Mouse (Mus musculus): ENCODE data around the gene Sumf1. TPM values are rescaled to one million over a fixed set of nuclear protein-coding genes. Genes with fewer than 3 reads are reported as not detected.

Sumf1 gene
- polyA plus RNA-seq, 1 experiment from 2014 or later = 16.9 TPM

DNA sequence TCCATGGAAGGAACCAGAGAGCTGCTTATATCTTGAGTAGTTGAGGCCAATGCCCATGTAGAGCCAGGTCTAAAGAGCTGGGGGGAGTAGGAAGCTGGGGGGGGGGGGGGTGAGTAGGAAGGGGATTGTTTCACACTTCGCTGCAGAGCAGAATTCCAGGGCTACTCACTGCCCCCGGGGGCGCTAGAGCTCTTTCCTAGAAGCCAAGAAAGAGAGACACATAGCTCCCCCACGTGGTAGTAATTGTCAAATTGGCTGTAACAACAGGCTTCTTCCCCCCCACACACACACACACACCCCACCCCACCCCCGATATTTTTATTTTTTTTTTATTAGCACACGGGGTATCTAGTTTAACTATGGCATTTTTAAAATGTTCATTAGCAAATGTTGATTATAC, 119.8 kb downstream of the Sumf1 start:
- no peak for ATAC-seq (ENCODE audit: low FRiP score)
- Histone ChIP-seq H3K9ac (peak overlapping the region; percentile 61; the same call in 1 of the 2 replicates), H3K27me3 (no peaks in the 10 kb centered on the region), H3K4me1 (no peaks in the 10 kb centered on the region), H3K36me3 (no peaks in the 10 kb centered on the region), H3K4me3 (peak overlapping the region; percentile 55), H3K4me2 (replicated peaks) (peak overlapping the region; percentile 58), H3K27ac (peak overlapping the region; percentile 91), H3K9me3 (replicated peaks) (no peaks in the 10 kb centered on the region)
- WGBS = 5% methylated on average over 6 of the region's 6 CpGs

- Histone ChIP-seq H3K9me3 (replicated peaks) (no peaks in the 10 kb centered on the region), H3K36me3 (no peaks in the 10 kb centered on the region), H3K4me1 (no peaks in the 10 kb centered on the region), H3K4me3 (peak within 1 kb of the TSS; percentile 55), H3K27me3 (no peaks in the 10 kb centered on the region), H3K4me2 (replicated peaks) (peak within 1 kb of the TSS; percentile 58), H3K9ac (peak within 1 kb of the TSS; percentile 61; the same call in 1 of the 2 replicates), H3K27ac (peak within 1 kb of the TSS; percentile 91)
- under 1% methylated on average over 24 of the region's 24 CpGs for WGBS
- ATAC-seq (ENCODE audit: low FRiP score) = peak; percentile 99
Observed at GRCm38 (mm10) chr6:108064918-108065526, 120.4 kb downstream of the Sumf1 start, which contains the start of gene Setmar. TSS of gene Setmar (plus strand) at chr6:108065045.

DNA sequence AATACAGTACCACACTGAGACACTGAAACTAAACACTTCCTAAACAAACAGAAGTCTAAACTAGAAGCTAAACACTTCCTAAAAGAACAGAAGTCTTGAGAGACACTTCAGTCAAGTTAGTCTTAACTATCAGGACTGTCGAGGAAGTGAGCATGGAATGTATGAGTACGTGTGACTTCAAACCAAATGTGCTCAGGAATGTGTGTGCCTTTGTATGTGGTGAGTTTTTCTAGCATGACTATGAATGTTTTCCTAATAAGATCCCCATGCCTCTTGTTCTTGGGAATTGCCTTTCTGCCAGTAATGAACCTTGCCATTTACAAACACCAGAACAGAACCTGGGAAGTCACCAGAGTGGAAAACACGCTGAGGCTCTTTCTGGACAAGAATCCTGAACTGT, 124.3 kb downstream of the Sumf1 start:
- ATAC-seq (ENCODE audit: low FRiP score) = no peak
- no peaks in the 10 kb centered on the region for H3K36me3 ChIP-seq
- no peaks in the 10 kb centered on the region for H3K27me3 ChIP-seq
- no peak overlapping the region for H3K4me2 ChIP-seq (replicated peaks)
- no peaks in the 10 kb centered on the region for H3K4me1 ChIP-seq
- no peak overlapping the region for H3K9ac ChIP-seq
- H3K9me3 ChIP-seq (replicated peaks) = no peaks in the 10 kb centered on the region
- no peak overlapping the region for H3K4me3 ChIP-seq
- WGBS = 83% methylated on average over 3 of the region's 3 CpGs
- H3K27ac ChIP-seq = no peak overlapping the region

DNA sequence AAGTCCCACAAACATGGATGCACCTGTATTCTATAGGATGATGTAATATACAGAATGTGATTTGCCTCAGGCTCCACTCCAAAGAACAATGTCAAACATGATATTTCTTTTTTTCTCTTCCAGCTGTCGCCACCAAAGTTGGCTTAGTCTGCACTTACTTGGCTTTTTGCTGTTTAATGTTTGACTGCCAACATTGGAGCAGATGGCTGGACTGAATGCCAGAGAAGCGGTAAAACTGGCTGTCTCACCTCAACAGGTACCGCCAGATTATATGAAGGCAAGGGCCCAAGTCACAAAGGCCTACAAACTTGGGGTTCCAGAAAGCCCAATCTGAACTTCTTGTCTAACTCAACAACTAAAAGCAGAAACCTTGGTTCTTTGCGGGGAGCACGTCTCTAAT, 127.3 kb downstream of the Sumf1 start:
- Histone ChIP-seq H3K27ac (no peak overlapping the region), H3K9ac (no peak overlapping the region), H3K36me3 (no peaks in the 10 kb centered on the region), H3K4me1 (no peaks in the 10 kb centered on the region), H3K4me3 (no peak overlapping the region), H3K27me3 (no peaks in the 10 kb centered on the region), H3K4me2 (replicated peaks) (no peak overlapping the region), H3K9me3 (replicated peaks) (no peaks in the 10 kb centered on the region)
- WGBS = 93% methylated on average over 5 of the region's 5 CpGs
- no peak for ATAC-seq (ENCODE audit: low FRiP score)

DNA sequence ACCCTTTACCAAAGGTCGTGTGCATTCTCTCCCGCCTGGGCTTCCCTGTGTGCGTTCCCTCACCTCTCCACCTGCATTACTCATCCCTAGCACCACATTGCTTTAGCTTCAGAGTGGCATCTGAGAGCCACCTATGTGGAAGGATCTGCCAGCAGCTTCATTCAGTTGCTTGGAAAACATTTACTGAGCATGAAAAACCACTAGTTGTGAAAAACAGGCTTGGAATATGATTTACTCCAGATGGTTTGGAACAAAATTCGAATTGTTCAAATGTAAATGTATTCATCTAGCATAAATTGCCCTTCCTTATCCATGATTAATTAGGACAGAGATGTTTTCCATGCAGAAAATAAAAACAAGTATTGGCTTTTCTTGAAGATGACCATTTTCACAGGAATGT, 128.0 kb downstream of the Sumf1 start:
- H3K4me3 ChIP-seq = no peak overlapping the region
- H3K4me2 ChIP-seq (replicated peaks) = no peak overlapping the region
- no peaks in the 10 kb centered on the region for H3K27me3 ChIP-seq
- ATAC-seq (ENCODE audit: low FRiP score) = no peak
- H3K9ac ChIP-seq = no peak overlapping the region
- 73% methylated on average over 4 of the region's 4 CpGs for WGBS
- no peaks in the 10 kb centered on the region for H3K4me1 ChIP-seq
- no peaks in the 10 kb centered on the region for H3K36me3 ChIP-seq
- H3K9me3 ChIP-seq (replicated peaks) = no peaks in the 10 kb centered on the region
- H3K27ac ChIP-seq = no peak overlapping the region

Other genes with a start within 250 kb of the Sumf1 start
- gene Setmar, start 120.5 kb downstream of the Sumf1 start, polyA plus RNA-seq (2016; fragmentation: Nextera tagmentation; extraction: Ambion mirVana) = 7.9 and 8.7 TPM in 2 replicates
- gene Itpr1, start 27.5 kb upstream of the Sumf1 start, polyA plus RNA-seq (2016; fragmentation: Nextera tagmentation; extraction: Ambion mirVana) = 8.2 and 10.3 TPM in 2 replicates